Mouse (Mus musculus) urinary bladder, postnatal 4 days (tissue): ENCODE data around the gene Faap100.
"Not testable (repeated sequence)": the region's sequence is repeated elsewhere in the genome, so short reads cannot be mapped to it uniquely, and the experiment has no call there.

ENCODE experiments used
- DNase-seq, 2 experiments: peaks; one replicate each; pipeline ENCODE4 v3.0.0; 2021 to 2022; ENCODE audit warnings: low spot score in 2 of 2

Faap100 gene

DNA sequence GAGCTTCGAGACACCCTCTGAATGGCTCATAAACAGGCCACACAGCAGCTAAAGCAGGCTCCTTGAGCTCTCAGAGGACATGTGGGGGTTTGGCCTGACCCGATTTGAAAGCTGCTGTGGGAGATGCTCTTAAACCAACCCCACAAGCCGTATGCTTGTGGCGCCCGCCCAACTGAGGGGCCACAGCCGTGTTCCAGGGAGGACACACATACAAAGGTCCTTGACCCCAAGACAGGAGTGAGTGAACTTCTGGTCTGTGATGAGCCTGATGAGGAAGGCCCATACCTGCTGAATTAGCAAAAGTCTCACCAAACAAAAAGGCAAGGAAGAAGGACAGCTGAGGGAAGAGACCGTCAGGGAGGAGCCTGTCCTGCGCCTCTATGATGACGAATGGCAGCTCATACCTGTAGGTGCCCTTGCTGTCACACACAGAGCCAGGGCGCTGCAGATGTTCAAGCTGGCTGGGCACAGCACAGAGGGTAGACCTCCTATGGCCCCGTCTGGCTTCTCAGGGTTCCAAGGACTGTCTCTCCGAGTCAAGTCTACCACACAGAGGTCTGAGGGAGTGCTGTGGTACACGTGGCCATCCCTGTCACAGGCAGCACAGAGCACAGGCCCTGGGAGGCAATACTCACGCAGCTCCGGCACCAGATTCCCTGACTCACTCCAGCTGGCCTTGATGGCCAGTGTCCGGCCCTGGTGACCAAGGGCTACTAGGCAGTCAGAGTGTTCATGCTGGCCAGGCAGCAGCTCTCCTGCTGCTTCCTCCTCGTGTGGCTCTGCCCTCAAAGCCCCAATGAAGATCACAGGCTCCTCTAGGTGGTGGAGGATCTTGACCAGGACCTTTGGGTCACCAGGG is 2.0 kb downstream of the Faap100 start:
- no peak for DNase-seq

DNA sequence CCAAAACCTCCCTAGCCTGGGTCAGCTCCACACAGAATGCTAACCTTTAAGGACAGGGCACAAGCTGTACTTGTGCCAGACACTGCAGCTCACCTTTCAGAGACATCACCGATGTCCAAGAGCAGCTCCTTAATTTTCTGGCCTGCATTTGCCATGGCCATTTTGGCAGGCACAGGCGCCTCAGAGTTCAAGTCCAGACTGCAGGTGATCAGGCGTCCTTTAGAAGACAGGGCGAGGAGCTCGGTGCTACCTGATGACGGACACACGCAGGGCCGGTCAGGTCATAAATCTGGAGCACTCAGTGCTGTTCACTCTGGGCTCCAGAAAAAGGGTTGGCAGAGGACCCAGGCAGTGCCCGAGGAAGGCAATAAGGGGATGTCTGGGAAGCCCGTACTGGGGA is 3.2 kb downstream of the Faap100 start:
- no peak for DNase-seq

DNA sequence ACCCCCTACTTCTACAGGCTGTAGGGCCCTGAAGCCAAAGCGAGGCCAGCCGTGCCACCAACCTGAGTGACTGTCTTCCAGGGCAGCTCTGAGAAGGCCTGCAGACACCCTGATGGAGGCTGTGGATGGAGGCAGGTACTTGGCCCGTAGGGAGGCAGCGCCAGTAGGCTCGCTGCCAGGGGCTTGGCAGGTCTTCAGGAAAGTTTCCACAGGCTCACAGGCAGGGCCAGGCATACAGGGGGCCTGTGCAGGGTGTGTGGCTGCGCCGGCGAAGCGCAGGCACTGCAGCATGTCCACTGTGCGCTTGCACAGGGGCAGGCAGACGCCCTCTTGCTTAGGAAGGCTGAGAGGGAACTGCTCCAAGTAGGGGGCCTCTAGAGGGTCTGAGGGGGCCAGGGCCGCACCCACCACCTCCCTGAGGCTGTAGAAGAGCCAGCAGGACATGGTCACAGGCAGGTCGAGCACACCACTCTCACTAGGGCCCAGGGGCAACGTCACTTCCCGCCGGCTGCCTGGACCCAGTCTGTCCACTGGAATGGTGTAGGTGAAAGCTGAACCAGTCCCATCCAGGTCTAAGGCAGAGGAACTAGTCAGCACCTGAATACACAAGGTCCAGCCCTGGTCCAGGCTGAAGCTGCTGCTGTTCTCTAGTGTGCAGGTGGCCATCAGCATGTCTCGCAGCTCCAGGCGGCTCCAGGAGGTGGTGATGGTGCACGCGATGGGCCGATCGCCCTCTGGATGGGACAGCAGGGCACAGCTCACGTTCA is 4.6 kb downstream of the Faap100 start:
- DNase-seq, result peak; percentile 36 to 75

DNA sequence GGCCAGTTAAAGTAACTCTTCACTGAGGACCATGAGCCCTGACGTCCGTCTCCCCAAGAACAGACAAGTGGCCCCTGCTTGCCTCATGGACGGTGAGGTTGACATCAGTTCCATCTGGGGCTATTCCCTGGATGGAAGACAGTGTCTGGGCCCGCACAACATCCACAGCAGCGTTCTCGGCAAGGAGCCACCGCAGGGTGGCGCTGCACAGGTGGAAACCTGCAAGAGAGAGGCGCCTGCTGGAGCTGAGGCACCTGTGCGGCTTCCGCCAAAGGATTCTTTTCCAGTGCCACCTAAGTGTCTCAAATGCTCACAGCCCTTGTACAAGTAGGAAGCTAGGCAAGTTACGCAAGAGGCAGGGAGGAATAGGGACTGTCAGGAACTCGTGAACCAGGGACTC is 5.5 kb downstream of the Faap100 start:
- DNase-seq, result peak in 1 of 2 experiments; percentile 17

DNA sequence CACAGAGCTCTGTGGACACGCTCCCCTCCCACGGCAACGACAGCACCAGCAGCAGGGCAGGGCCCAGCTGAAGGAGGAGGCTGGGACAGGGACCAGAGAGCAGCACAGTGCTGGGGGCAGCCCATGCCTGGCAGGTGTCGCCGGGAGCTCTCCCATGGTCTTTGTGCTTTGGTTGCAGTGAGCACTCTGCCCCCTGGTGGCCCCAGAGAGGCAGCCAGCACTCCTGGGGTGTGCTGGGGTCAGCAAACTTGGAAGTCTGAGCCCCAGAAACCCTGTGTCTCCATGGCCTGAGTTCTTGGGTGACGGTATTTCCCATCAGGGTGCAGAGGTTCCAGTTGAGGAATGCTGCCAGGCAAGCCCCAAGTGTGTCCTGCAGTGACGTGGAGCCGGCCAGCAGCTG is 8.9 kb downstream of the Faap100 start:
- DNase-seq, result peak; percentile 63 to 72

DNA sequence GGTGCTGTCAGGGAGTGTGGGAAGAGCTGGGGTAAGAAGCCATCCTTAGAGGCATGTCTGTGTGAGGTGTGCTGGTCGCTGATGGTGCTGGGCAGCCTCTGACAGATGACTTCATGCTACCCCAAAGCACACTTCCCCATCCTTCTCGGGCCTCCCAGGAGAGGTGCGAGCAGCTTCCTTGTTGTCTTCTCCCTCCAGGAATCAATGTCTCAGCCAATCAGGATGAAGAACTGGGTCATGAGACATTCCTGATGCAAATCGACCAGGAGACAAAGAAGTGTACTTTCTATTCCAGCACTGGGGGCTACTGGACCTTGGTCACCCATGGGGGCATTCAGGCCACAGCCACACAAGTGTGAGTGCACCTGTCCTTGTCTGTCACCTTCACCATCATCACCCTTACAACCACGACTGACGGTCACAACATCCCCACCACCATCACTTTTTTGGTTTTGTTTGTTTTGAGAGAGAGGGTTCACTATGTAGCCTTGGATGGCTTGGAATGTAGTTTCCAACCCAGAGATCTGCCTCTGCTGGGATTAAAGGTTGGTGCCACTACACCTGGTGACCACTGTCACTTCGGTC is 12.0 kb downstream of the Faap100 start:
- no peak for DNase-seq

DNA sequence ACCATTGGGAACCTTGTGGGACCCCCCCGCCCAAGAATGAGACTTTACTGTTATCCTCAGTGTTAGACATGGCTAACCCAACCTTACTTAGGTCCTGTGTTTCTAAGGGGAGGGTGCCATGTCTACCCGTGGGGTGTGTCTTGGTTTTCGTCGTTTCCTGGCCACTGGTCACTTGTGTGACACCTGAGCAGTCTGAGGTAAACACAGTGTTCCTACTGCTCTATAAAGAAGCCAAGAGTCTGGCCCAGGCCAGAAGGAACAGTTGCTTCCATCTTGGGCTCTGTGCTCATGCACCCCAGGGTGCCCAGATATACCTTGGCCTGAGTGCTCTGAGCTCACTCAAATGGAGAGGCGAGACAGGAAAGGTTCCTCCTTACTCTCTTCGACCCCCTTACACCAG is 15.7 kb downstream of the Faap100 start:
- no peak for DNase-seq

DNA sequence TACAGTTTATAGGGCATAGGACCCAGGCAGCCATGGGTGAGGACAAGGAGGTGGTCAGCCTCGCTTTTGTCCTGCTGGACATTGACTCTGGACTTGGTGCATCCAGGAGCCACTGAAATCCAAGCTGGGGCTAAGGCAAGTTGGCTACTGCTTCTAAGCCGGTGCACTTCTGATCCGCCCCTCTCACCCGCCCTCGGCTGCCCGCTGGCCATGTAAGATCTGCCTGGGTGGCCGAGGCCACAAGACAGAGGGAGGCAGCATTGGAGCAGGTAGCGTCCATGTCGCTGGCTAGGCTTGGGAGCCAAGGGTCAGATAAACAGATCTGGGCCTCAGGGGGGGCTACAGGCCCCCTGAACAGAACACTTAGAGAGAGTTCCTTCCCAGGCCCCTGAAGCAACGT is 17.3 kb downstream of the Faap100 start, which contains the start of gene Fscn2:
Gene Fscn2, plus strand, starts transcription at position 240 of the 400 bp plus-strand sequence.
- no peak for DNase-seq

DNA sequence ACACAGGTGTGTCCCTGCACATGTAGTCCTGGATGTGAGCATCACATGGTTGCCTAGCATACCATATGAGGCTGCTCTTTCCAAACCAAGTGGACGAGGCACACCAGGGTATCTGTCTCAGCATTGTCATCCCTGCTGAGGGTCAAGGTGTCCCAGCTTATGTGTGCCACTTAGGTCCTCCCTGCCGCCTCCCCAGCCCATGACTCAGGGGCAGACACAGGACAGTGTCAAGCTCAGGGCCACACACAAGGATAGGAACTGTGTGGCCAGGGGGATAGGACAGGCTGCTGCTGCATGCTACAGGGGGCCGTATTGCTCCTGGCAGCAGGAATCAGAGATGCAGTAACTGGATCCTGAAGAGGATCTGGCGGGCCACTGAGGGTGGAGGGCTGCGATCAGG is 17.8 kb downstream of the Faap100 start:
- DNase-seq, result no peak

DNA sequence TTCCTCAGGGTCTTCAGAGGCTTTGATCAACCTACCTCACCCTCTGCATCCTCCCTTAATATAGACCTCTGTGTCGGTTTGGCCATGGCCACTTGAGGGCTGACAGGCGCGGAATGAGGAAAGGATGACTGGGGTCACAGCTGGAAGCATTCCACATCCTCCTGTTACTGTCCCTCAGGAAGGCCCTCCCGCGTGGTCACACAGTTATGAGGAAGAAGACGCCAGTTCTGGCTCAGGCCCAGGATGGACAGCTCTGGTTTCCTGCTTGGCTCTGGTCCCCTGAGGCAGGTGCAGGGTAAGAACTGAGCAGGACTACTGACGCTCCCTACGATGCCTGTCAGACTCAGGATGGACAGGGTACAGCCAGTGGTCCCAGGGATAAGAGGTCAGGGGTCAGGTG is 18.5 kb downstream of the Faap100 start:
- DNase-seq, result no peak

DNA sequence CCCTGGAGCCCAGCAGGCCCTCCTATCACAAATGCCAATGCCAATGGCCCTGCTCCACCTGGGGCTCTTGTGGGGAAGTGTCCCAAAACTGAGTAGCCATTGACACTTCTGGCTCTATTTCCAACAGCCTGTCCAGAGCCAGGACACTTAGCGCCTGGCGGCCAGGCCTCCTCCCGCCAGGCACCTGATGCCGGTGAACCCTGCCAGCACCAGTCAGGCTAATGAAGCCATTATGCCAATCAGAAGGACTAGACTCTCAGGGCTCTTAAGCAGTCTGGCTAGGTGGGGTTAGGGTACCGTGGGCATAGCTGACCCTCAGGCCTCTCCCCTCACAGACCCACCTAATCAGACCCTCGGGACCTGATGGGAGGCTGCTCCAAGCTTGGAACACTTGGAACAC is 19.2 kb downstream of the Faap100 start:
- DNase-seq, result no peak

DNA sequence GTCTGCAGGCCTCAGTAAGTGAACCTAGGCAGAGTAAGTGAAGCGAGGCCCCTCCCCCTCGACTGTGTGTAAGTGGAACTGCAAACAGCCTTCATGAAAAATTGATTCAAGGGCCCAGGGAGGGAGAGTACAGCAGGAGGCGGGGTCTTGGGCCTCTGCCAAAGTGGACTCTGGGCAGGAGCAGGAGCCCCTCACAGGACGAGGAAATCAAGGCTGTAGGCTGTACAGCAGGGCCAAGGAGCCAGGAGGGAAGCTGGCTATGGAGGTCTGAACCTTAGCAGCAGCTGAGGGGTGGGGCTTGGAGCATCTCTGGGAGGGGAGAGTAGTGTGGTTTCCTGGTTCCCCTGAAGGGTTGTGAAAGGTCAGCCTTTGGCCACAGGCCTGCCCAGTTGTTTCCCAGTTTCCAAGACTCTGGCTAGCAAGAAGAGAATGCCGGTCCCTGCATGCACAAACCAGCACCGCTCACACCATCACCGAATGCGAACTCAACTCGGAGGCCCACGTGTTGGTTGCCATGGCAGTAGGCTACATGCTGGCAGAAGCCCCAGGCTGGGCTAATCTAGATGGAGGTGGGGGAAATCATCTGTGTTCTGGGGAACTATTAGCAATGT is 20.7 kb downstream of the Faap100 start:
- DNase-seq, result peak; percentile 73

DNA sequence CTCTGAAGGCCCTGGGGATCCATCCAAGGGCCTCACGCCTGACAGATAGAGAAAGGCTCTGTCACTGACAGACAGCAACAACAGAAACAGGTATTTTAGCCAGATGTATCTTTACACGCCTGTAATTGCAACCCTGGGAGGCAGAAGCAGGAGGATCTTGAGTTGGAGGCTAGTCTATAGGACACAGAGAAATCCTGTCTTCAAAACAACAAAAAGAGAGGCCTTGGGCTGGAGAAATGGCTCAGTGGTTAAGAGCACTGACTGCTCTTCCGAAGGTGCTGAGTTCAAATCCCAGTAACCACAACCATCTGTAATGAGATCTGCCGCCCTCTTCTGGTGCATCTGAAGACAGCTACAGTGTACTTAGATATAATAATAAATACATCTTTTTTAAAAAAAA is 21.7 kb downstream of the Faap100 start:
- DNase-seq, result no peak

DNA sequence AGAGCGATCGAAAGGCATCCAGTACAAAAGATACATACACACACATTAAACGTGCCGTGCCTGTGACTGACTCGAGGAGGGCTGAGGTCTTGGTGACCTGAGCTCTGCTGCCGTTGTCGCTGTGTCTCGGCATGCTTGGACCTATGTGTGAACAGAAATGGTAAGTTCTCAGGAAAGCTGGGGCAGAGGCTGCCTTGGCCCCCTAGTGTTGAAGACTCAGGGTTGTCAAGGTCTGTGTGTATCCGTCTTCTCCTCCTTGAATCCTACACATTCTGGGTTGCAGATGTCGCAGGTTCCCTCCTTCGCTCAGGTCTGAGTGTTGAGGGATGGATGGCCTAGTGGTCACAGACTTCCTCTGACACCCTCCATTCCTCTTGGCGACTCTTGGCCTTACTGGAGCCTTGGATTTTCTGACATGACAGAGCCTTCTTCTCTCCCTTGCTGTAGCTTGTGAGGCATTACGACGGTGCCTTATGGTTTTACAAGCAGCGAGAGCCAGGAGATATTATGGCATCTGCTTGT is 22.2 kb downstream of the Faap100 start:
- no peak for DNase-seq

DNA sequence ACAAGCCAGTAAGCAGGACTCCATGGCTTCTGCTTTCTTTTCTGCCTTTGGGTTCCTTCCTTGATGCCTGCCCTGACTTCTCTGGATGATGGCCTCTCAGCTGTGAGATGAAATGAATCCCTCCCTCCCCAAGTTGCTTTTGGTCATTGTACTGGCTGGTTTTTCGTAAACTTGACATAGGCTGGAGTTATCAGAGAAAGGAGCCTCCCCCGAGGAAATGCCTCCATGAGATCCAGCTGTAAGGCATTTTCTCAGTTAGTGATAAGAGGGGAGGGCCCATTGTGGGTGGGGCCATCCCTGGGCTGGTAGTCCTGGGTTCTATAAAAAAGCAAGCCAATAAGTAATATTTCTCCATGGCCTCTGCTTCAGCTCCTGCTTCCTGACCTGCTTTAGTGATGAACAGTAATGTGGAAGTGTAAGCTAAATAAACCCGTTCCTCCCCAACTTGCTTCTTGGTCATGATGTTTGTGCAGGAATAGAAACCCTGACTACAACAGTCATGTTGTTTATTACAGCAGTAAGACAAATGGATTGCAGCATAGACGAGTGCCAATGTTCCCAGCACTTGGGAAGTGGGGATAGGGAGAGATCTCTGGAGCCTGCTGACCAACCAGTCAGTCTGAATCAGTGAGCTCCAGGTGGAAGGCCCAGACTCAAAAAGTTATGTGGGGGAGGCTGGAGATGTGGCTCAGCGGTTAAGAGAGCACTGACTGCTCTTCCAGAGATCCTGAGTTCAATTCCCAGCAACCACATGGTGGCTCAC is 23.1 kb downstream of the Faap100 start:
- DNase-seq, result no peak

DNA sequence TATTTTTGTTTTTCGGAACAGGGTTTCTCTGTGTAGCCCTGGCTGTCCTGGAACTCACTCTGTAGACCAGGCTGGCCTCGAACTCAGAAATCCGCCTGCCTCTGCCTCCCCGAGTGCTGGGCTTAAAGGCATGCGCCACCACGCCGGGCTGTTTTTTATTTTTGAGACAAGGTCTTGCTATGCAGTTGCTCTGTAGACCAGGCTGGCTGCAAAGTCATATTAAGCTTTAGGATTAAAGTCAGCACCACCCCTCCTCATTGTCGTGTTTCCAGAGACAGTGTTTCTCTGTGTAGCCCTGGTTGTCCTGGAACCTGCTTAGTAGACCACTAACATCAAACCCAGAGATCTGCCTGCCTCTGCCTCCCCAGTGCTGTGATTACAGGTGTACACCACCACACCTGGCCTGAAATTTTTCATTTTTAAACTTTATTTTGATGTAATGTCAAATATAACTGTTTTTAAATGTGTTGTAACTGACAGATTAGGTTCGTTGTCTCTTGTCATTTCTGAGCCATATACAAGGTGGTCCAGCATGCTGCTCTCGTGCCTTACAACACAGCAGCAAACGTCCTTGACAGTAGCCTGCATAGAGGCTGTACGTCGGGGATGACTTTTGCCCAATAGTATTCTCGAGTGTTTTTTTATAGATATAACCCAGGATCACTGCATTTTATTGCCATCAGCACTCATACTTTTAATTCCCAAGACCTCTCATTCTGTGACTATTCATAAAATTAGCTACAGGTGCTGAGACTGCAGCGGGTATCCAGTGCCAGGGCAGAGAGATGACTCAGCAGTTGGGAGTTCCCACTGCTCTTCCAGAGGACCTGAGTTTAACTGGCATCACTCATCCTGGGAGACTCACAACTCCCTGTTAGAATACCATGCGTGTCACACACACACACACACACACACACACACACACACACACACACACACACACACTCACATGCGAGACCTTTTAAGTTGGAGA is 24.0 kb downstream of the Faap100 start:
- peak in 1 of 2 experiments; percentile 54 for DNase-seq

DNA sequence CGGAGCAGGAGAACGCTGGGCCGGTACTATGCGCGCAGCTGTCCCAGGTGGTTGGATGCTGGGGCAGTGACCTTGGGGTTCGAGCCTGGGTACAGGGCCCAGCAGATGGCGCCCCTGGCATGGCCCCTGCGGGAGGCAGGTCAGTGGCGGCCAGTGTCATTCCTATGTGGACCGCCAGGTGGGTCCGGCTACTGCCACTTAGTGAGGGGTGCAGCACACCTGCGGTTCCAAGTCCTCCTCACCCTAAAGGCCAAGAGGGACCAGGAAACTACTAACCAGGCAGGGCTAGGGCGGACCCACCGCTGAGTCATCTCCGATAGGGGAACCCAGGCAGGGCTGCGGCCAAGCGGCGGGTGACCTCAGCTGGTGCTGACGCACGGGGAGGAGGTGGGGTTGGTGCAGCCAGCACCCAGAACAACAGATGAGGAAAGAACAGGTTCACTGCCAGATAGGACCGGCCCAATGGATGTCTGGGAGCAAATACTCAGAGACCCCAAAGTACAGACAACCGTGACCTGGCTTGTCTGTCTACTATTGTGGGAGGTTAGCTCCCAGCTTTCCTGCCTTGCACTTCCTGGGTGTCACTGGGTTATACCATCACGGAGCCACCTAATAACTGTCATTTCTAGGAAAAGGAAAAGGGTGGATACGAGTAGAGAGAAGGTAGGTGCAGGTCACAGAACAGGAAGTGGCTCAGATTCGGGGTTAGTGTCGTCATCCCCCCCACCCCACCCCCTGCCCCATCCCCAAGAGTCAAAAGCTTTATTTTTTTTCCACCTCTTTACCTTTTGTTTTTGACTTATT is 24.9 kb downstream of the Faap100 start:
- DNase-seq, result peak; percentile 81 to 87

DNA sequence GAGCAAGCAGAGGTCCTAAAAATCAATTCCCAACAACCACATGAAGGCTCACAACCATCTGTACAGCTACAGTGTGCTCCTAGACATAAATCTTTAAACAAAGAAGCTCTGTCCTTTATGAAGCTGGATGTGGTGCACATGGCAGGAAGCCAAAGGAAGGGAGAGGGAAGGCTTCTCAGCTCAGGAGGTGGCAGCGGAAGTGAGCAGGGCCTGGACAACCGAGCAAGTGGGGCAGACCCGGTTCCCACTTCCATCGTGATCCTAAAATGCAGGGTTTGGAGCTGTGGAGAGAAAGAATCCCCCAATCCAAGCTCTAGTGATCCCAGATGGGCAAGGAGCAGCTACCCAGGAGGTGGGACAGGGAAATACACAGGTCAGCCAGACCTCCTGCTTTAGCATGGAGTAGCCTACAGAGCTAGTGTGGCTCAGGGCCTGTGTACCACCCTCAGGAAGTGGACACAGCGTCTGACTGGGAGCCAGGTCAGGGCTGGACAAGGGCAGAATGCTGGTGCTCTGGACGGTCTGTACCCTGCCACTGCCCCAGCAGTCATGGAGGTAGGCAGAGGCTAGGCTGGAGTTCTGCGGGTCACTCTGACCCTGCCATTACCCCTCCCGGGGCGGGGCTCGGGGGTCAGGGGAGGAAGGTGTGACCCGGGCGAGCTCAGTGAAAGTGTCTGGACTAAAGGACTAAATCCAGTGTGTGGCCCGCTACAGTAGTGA is 25.8 kb downstream of the Faap100 start:
- peak; percentile 21 to 60 for DNase-seq

DNA sequence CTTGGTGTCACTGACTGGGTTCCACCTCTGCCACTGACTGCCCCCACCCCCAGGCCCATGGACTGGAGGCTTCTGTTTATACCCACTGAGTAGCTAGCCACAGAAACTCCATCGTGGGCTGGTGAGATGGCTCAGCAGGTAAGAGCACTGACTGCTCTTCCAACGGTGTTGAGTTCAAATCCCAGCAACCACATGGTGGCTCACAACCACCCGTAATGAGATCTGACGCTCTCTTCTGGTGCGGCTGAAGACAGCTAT is 26.5 kb downstream of the Faap100 start:
- DNase-seq, result not testable (repeated sequence)
